Mouse (Mus musculus) cerebellum, postnatal 4 days (tissue): ENCODE measurements around the gene Serinc4.
A peak's percentile ranks its signal among the peaks of the same experiment; 100 is the strongest.
"Not testable (repeated sequence)": the region's sequence is repeated elsewhere in the genome, so short reads cannot be mapped to it uniquely, and the experiment has no call there.

Experiments
- DNase-seq, 2 experiments: peaks; one replicate each; pipeline ENCODE4 v3.0.0; 2022; ENCODE audit warnings: low spot score in 2 of 2, mixed read lengths in 1 of 2

Gene Serinc4

GRCm38 (mm10) chr2:121456692-121457642 lies at the start of gene Serinc4:
Gene Serinc4, minus strand, starts transcription at chr2:121456781.
- DNase-seq: peak; percentile 64 to 76

- DNase-seq: not testable (repeated sequence)
Measured at GRCm38 (mm10) chr2:121501550-121501949, 45.0 kb upstream of the Serinc4 start.

GRCm38 (mm10) chr2:121484403-121484802 lies 27.8 kb upstream of the Serinc4 start:
- DNase-seq: not testable (repeated sequence)

GRCm38 (mm10) chr2:121483576-121483975 lies 27.0 kb upstream of the Serinc4 start:
- no peak for DNase-seq

- DNase-seq: not testable (repeated sequence)
Measured at GRCm38 (mm10) chr2:121480916-121481315, 24.3 kb upstream of the Serinc4 start.

DNA sequence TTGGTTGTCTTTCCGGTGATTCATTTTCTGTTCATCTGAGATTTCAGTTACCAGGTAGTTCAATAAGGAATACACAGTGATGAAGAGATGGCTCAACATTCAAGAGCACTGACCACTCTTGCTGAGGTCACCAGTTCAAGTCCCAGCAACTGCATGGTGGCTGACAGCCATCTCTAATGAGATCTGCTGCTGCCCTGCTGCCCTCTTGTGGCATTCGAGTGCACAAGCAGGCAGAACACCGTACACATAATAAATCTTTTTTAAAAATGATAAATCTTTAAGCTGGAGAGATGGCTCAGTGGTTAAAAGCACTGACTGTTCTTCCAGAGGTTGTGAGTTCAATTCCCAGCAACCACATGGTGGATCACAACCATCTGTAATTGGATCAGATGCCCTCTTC lies 23.9 kb upstream of the Serinc4 start:
- DNase-seq: no peak

GRCm38 (mm10) chr2:121477491-121478266 lies 21.1 kb upstream of the Serinc4 start:
- no peak for DNase-seq

- DNase-seq: not testable (repeated sequence)
Measured at GRCm38 (mm10) chr2:121475306-121475705, 18.7 kb upstream of the Serinc4 start.

DNA sequence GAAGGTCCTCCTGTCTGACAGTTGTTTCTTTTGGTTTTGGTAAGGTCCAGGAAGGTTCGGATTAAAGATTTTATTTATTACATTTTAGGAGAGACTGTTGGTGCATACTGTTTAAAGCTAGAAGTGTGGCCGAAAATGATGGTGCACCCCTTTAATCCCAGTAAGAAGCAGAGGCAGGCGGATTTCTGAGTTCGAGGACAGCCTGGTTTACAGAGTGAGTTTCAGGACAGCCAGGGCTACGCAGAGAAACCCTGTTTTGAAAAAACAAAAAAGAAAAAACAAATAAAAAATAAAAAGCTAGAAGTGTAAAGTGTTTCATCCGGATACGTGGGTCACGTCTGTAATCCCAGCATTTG lies 17.6 kb upstream of the Serinc4 start:
- no peak for DNase-seq

- peak; percentile 38 to 66 for DNase-seq
Measured at GRCm38 (mm10) chr2:121473301-121474179, 17.0 kb upstream of the Serinc4 start, which contains the start of gene Mfap1b. Gene Mfap1b, minus strand, starts transcription at chr2:121474067.

DNA sequence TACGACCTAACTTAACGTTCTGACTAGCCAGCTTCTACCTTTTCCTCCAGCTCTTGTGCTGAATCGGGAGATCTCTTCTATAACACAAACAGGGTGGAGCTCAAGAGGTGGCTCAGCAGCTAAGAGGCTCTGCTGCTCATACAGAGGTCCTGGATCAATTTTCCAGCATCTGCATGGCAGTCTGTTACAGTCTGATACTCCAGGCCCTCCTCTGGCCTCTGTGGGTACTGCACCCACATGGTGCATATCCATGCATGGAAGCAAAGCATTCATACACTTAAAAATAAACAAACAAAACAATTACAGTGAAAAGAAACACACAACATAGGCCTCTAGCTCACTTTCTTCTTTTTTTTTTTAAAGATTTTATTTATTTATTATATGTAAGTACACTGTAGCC lies 16.2 kb upstream of the Serinc4 start:
- DNase-seq: not testable (repeated sequence)

DNA sequence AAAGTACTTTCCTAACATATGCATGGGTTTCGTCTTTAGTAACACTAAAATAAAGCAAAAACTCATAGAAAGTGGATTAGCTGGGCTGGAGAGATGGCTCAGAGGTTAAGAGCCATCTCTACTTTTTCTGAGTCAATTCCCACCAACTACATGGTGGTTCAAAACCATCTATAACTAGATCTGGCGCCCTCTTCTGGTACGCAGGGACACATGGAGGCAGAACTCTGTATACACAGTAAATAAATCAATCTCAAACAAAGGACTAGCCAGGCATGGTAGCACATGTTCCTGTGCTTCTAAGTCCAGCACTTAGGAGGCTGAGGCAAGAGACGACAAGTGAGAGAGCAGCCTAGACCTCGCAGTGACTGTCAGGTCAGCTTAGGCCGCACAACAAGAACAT lies 12.4 kb upstream of the Serinc4 start:
- not testable (repeated sequence) for DNase-seq

DNA sequence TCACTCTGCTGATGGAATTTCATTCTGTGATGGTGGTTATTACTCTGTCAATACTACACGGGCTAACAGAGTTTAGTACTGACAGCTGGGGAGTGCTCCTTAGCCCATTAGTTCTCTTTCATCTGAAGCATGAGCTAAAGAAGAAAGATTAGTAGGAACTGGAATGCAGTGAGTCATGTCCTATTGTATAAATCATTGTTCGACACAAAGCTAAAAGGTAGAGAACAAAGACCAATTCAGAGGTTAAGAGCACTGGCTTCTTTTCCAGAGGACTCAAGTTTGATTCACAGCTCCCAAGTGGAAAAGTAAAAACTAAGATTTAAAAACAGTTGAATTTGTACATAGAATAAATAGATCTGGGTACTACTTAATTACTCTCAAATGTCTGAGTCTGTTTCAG lies 3.5 kb upstream of the Serinc4 start:
- DNase-seq: no peak

GRCm38 (mm10) chr2:121455534-121455933 lies 1.0 kb downstream of the Serinc4 start:
- DNase-seq: no peak

- no peak for DNase-seq
Measured at GRCm38 (mm10) chr2:121453917-121454316, 2.7 kb downstream of the Serinc4 start.

DNA sequence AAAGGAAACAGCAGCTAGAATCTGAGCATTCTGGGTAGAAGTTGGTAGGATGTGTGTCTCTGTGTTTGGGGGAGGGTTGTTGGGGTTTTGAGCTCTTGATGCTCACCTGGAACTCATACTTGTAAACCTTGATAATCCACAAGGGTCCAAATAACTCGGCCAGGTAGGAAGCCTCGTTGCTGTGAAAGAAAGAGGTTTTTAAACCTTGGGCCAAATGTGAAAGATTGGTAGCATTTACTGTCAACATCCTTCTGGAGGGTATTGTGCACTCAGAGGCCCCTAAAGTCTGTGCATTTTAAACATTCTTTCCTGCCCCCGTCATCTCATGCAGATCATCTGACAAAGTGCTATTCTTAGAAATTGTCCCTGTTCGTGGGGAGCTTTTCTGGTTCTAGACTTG lies 3.6 kb downstream of the Serinc4 start, which contains the start of gene Hypk:
Hypk (plus strand) TSS at position 301 of the 400 bp plus-strand sequence.
- no peak for DNase-seq

- DNase-seq: no peak
Measured at GRCm38 (mm10) chr2:121452361-121452760, 4.2 kb downstream of the Serinc4 start.

GRCm38 (mm10) chr2:121450093-121450492 lies 6.5 kb downstream of the Serinc4 start:
- DNase-seq: no peak

DNA sequence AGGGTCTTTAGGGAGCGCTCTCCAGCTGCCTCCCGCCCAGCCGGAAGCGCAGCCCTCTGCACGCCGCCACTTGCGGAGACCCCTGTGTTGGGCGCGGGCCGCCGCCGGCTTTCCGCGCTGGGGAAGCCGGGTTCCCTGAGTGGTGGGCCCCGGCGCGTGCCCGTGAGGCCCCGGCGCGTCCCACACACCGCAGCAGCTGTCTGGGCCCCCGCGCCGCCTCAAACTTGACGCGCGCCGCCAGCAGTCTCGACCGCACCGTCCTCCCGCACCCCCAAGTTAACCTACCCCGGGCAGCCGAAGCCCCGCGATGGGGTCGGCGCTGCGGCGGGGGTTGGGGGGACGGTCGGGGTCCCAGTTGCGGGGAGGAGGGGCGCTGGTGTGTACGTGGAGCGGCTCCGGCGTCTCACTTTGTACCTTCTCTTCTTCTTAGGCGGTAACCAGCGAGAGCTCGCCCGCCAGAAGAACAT lies 7.0 kb downstream of the Serinc4 start:
- DNase-seq: no peak

DNA sequence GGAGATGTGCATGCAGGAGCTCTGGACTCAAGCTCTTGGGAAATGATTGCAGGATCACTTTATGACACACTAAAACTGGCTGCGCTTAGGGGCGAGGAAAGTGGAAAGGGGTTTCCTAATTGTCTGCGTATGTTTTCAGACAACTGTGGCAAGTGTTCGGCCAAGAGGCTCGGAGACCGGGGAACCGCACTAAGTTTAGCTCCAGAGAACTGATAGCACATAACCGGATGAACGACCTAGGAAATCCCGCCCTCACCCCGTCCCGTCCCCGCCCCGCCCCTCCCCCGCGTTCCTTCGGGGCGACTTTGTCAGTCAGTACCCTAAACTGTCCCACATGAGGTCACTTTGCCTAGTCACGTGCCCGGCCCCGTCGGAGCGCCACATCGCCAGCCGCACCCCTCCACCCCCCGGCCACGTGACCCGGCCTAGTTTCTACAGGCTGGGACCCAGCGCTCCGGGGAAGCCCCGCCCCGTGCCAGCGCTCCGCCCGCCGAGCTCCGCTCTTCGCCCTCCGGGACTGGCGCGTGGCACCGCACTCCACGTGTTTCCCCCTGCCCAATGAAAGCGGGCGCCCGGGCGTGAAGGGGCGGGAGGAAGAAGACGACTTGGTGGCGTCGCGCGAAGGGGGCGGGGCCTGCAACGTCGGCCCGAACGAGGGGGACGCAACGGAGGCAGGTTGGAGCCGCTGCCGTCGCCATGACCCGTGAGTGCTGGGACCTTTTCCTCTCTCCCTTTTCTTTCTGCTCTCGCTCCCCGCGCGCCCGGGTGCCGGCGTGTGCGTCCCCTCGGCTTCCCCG lies 7.6 kb downstream of the Serinc4 start, which contains the start of gene Serf2:
Serf2 (plus strand) TSS at position 457 of the 797 bp plus-strand sequence.
- peak; percentile 97 to 98 for DNase-seq
